Mouse (Mus musculus): Measurements from ENCODE around the gene Atad5.

- TF ChIP-seq CTCF (IDR thresholded peaks at IDR 0.05; ENCODE audit: extremely low read depth, insufficient read length, insufficient replicate concordance, low read depth, low read length) (no peak), POLR2A (IDR thresholded peaks at IDR 0.05; ENCODE audit: low read depth, low read length) (no peak)
These were observed 61.4 kb downstream of the Atad5 start for GRCm38 (mm10) chr11:80150566-80150965.

Measured in small intestine, adult 2 months (tissue).